Mouse (Mus musculus): Measurements from ENCODE around the gene Gm11172. TPM values are rescaled to one million over a fixed set of nuclear protein-coding genes. Genes with fewer than 3 reads are reported as not detected.
A peak's percentile ranks its signal among the peaks of the same experiment; 100 is the strongest.
"Not testable (repeated sequence)": the region's sequence is repeated elsewhere in the genome, so short reads cannot be mapped to it uniquely, and the experiment has no call there.

Gene Gm11172
- total RNA-seq, 2 experiments from 2014 or later, result not detected

DNA sequence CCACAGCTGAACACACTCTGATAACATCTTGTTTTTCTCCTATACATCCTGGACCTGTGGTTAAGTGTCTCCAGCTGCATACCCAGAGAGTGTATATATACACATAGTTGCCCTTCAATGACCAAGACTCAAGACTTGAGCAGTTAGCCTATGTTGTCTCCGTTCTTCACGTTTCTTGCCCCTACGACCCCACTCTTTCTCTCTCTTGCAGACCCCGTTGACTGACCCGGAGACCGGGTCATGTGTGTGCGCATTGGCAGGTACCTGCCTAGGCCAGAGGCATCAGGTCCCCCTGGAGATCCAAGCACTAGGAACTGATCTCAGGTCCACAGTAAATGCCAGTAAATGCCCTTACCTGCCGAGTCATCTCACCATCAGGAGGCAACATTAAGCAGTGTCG is 14.6 kb downstream of the Gm11172 start:
- no peak for ATAC-seq (replicated peaks; ENCODE audit: low FRiP score, low TSS enrichment, poor library complexity, severe bottlenecking)

DNA sequence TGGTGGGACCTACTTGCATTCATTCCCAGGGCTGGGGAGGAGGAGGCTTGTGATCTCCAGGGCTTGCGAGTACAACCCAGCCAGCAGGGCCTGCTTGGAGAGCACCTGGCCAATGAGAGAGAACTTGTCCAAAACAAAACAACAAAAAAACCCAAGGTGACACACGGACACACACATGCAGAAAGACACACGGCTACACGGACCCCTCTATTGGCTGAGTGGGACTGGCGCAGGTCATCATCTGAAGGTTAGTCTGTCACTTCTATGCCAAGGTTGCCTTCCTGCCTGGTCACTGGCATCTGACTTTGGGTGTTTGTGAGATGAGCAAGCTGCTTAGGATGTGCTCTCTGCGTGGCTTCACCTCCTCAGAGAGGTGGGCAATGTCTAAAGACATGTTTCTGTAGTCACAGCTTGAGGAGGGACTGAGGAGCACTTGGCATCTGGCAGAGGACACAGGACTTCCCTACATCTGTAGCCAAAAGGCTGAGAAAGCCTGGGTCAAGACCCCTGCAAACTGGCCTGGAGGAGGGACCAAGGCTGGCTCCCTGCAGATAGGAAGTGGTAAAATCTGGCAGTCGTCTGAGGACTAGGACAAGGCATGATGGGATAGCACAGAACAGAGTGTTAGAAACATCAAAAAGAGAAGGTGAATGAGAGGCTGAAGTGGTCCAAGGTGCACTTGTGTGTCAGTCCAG is 15.2 kb downstream of the Gm11172 start:
- no peak for ATAC-seq (replicated peaks; ENCODE audit: low FRiP score, low TSS enrichment, poor library complexity, severe bottlenecking)

- ATAC-seq (replicated peaks; ENCODE audit: low FRiP score, low TSS enrichment, poor library complexity, severe bottlenecking), result no peak
Observed at GRCm38 (mm10) chr16:10828461-10828805, 15.7 kb downstream of the Gm11172 start.

DNA sequence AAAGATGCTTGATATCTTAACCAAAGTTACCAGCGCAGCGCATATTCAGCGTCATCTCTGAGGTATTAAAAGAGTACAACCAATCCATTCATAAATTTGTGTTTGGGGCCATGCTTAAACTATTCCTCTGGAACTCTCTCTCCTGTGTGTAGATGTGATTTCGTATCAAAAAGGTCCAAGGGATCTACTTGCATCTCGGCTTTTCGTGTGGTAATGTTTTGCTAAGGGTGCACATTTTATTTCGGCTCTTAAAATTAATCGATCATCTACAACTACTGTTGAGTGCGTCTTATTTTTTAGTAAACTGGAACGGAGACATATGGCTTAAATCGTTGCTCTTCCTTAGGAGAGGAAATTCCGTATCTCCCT is 21.8 kb downstream of the Gm11172 start:
- peak; percentile 13; the same call in 1 of the 2 replicates for ATAC-seq (replicated peaks; ENCODE audit: low FRiP score, low TSS enrichment, poor library complexity, severe bottlenecking)

- ATAC-seq (replicated peaks; ENCODE audit: low FRiP score, low TSS enrichment, poor library complexity, severe bottlenecking), result peak; percentile 94
Observed at GRCm38 (mm10) chr16:10834911-10835587, 22.3 kb downstream of the Gm11172 start, which contains the start of gene Rmi2. TSS of gene Rmi2 (plus strand) at chr16:10835059.

DNA sequence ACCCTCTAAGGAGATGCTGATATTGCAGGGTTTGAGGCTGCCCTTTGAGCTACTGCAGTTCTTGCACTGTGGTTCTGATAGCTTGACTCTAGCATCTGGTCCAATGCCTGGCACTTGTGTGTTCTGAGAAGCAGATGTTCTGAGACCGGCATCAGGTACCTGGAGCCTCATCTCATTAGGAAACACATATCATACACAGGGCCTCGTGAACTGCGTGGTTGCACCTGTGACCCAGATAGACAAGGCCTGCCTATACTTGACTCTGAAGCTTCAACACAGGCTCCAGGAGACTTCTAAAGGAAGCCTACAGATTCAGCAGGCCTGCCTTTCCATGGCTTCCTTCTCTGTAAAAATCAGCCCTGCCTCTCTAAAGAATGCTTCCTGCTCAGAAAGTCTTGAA is 23.7 kb downstream of the Gm11172 start:
- ATAC-seq (replicated peaks; ENCODE audit: low FRiP score, low TSS enrichment, poor library complexity, severe bottlenecking), result no peak

- ATAC-seq (replicated peaks; ENCODE audit: low FRiP score, low TSS enrichment, poor library complexity, severe bottlenecking), result no peak
Observed at GRCm38 (mm10) chr16:10837250-10837649, 24.5 kb downstream of the Gm11172 start.

DNA sequence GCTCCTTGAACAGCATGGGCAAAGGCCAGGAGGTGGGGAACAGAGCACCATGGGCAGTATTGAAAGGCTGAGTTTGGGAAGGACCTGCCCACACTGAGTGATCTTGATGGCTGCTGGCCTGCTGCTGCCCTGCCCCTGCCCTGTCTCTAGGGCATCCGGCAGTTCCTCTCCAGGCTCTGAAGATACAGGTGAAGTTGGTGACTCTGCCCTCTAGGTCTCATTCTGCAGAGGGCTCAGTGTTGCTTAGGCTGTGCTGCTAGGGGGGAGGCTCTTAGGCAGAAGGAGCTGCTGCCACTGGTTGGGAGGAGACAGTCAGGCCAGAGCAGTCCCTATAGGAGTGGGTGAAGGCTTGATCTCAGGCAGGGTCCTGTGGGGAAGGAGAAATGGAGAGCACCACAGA is 25.2 kb downstream of the Gm11172 start:
- ATAC-seq (replicated peaks; ENCODE audit: low FRiP score, low TSS enrichment, poor library complexity, severe bottlenecking), result no peak

GRCm38 (mm10) chr16:10838487-10839245 is 26.0 kb downstream of the Gm11172 start:
- no peak for ATAC-seq (replicated peaks; ENCODE audit: low FRiP score, low TSS enrichment, poor library complexity, severe bottlenecking)

DNA sequence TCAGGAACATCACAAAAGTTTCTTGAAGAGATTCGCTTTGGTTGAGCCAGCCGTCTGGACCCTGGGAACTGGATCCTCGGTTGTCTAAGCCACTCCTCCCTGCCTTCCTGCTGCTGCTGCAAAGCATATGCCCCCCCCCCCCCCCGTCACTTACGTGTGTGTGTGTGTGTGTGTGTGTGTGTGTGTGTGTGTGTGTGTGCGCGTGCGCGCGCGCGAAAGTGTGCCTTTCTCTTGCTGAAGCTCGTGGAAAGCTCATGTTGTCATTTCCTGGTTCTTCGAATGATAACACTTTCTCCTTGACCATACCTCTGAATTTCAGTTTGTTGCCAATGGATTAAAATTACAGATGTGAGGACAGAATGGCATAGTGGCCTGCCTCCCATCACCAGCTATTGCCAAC is 27.3 kb downstream of the Gm11172 start:
- ATAC-seq (replicated peaks; ENCODE audit: low FRiP score, low TSS enrichment, poor library complexity, severe bottlenecking), result no peak

DNA sequence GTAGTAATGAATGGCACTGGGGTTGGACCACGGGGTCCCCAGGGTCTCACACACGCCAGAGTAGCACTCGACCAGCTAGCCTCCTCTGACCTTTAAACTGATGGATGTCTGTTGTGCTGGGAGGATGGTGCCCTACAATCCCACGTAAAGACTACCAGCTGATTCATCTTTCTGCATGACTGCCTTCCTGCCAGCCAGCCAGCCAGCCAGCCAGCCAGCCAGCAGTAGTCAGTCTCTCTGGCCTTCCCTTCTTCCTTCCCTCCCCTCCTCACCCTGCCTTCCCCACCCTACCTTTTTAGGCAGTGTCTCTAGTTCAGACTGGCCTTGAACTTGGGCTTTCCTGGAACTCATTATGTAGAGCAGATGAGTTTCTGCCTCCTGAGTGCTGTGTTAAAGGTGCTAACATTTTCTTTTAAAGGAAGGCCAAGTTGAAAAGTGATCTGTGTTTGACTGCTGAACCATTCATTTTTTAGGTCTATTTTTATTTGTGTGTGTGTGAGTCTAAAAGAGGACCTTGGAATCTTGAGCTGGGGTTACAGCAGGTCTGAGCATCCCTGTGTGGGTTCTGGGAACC is 29.7 kb downstream of the Gm11172 start:
- no peak for ATAC-seq (replicated peaks; ENCODE audit: low FRiP score, low TSS enrichment, poor library complexity, severe bottlenecking)

GRCm38 (mm10) chr16:10843486-10844318 is 31.0 kb downstream of the Gm11172 start:
- ATAC-seq (replicated peaks; ENCODE audit: low FRiP score, low TSS enrichment, poor library complexity, severe bottlenecking), result peak; percentile 90

- ATAC-seq (replicated peaks; ENCODE audit: low FRiP score, low TSS enrichment, poor library complexity, severe bottlenecking), result no peak
Observed at GRCm38 (mm10) chr16:10844319-10844670, 31.6 kb downstream of the Gm11172 start.

DNA sequence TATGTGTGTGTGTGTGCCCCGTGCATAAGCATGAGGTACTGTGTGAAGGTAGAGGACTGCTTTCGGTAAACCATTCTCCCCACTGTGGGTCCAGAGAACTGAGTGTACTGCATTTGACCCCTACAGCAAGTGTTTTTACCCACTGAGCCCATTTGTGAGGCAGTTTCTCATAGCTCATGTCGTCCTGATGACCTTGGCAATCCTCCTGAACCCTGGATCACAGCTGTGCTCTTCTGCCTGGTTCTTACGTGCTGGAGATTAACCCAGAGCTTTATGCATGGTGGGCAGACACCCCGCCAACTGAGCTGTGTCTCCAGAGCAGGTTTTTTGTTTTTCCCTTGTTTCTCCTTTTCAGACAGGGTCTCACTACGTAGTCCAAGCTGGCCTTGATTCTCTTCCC is 33.2 kb downstream of the Gm11172 start:
- ATAC-seq (replicated peaks; ENCODE audit: low FRiP score, low TSS enrichment, poor library complexity, severe bottlenecking), result no peak

DNA sequence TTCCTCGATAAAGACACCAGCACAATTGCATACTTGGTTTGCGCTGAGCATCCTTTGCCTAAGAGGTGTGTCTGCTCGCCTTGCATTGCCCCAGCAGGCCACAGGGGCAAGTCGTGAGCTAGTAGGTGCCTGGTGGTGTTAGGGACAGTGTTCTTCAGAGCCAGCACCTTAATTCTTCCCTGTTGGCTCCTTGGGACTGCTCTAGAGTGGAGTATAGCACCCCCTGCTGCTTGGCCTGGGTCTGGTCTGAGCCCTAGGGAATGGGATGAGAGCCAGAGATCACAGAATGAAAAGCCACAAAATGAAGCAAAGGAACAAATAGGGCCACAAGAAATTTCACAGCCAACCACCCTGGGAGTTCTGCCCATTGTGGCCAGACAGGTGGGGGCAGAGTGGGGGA is 33.8 kb downstream of the Gm11172 start:
- peak; percentile 74 for ATAC-seq (replicated peaks; ENCODE audit: low FRiP score, low TSS enrichment, poor library complexity, severe bottlenecking)

GRCm38 (mm10) chr16:10849965-10850861 is 37.5 kb downstream of the Gm11172 start:
- no peak for ATAC-seq (replicated peaks; ENCODE audit: low FRiP score, low TSS enrichment, poor library complexity, severe bottlenecking)

DNA sequence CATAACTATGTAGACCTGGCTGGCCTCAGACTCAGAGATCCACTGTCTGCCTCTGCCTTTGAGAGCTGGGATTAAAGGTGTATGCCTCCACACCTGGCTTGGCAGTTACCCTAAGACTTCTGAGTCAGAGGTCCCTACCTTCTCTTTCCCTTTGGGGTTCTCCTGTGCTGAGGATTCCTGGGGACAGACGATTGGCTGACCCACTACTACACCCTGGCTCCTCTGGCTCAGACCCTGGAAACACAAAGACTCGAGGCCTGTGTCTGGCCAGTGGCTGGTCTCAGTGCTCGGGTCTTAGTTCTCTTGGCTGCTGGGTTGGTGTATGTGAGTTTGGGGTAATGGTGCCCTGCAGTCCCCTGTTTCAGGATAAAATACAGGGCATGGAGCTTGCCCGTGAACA is 38.2 kb downstream of the Gm11172 start:
- ATAC-seq (replicated peaks; ENCODE audit: low FRiP score, low TSS enrichment, poor library complexity, severe bottlenecking), result no peak

DNA sequence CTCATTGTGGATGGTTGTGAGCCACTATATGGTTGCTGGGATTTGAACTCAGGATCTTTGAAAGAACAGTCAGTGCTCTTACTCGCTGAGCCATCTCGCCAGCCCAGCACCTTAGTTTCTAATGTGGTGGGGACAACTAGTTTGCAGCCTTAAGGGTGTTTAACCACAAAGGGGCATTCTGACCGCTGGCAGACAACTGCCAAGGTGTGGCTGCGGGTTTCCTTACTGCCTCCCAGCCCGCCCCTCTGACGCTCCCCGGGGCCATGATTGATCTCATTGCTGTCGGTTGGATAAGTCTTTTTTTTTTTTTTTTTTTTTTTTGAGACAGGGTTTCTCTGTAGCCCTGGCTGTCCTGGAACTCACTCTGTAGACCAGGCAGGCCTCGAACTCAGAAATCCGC is 39.5 kb downstream of the Gm11172 start:
- ATAC-seq (replicated peaks; ENCODE audit: low FRiP score, low TSS enrichment, poor library complexity, severe bottlenecking), result not testable (repeated sequence)

All from megakaryocyte-erythroid progenitor cell, adult 5-6 weeks (primary cell).